Mouse (Mus musculus) brain, embryonic 14.5 days (tissue): Measurements from ENCODE around the gene Mprip. TPM values are rescaled to one million over a fixed set of nuclear protein-coding genes. Genes with fewer than 3 reads are reported as not detected.
"Not testable (repeated sequence)": the region's sequence is repeated elsewhere in the genome, so short reads cannot be mapped to it uniquely, and the experiment has no call there.

Source experiments
- DNase-seq: peaks from one replicate; pipeline ENCODE4 v3.0.0-alpha.2; 2011; ENCODE audit warnings: low read depth
- CTCF ChIP-seq: fragments of 200-500 bp; IDR thresholded peaks from 2 replicates; pipeline ENCODE4 v1.5.1; 2012; ENCODE audit warnings: inconsistent platforms, mild to moderate bottlenecking, moderate library complexity, borderline replicate concordance; ENCODE audit not compliant: insufficient read depth, insufficient read length; ENCODE audit errors: extremely low read depth
- POLR2A ChIP-seq: fragments of 200-500 bp; IDR thresholded peaks from 2 replicates; pipeline ENCODE4 v1.6.1; 2012; ENCODE audit warnings: mild to moderate bottlenecking, inconsistent platforms, borderline replicate concordance; ENCODE audit not compliant: poor library complexity, insufficient read depth, insufficient read length, severe bottlenecking; ENCODE audit errors: extremely low read depth
- polyA plus RNA-seq: library from polyadenylated mRNA; depleted of rRNA; stranded (reverse); fragments of >200 nt; gene quantifications from 2 replicates; pipeline ENCODE4 v1.2.3, GENCODE M21; 2012

Gene Mprip
- polyA plus RNA-seq, 1 experiment = 146 TPM

DNA sequence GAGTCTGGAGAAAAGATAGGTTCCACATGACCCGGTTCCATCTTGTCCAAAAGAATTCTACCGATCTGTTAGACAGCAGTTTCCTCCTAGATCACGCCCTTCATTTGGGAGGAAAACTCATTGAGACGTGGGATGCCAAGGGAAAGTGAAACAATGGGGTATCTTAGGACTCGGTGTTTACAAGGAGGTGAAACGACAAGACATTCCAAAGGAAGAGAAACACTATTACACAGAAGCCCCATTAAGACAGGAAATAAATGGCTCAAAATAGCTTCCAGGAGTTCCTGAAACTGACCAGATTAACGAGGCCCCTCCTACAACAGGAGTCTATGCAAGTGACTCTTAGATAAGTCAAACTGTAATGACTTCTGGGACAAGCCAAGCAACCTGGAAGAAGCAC lies 5.1 kb upstream of the Mprip start:
- TF ChIP-seq CTCF (no peak), POLR2A (no peak)
- no peak for DNase-seq

DNA sequence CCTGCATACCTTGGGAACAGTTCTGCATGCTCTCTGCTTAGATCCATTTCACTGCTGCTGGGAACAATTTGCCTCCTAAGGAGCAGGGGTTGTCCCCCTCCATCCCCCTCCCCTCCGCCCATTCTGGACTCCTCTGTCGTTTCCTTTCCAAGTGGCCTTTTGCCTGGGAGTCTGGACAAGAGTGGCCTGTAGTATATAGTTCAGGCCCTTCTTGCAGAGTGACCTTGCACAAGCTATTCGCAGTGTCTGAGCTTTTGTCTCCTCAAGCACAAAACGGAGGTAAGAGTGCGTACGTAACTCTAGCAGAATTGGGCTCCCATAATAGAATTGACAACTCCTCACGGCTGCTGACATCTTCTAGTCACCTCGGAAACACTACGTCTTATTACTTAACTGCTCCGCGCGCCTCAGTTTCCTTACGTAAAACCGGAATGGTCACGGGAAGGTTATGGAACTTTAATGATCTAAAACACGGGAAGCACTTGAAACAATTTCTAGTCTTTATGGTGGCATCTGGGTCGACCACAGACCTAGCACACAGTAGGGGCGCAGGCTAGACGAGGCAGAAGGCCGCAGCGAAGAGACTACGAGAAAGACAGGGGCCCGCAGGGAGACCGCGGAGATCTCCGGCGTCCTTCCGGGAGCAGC lies 620 bp downstream of the Mprip start:
- TF ChIP-seq CTCF (no peak), POLR2A (peak; percentile 73; the same call in 1 of the 2 replicates)
- no peak for DNase-seq

- TF ChIP-seq POLR2A = no peak; the same call in 1 of the 2 replicates
- no peak for TF ChIP-seq CTCF
- DNase-seq = peak; percentile 99
Observed at GRCm38 (mm10) chr11:59662249-59662788, 1.2 kb downstream of the Mprip start.

- DNase-seq = peak; percentile 39
- TF ChIP-seq CTCF (no peak), POLR2A (no peak)
Observed at GRCm38 (mm10) chr11:59662877-59663775, 2.0 kb downstream of the Mprip start.

GRCm38 (mm10) chr11:59663776-59664320 lies 2.7 kb downstream of the Mprip start:
- TF ChIP-seq CTCF = no peak
- TF ChIP-seq POLR2A = no peak
- no peak for DNase-seq

- TF ChIP-seq POLR2A = no peak
- no peak for TF ChIP-seq CTCF
- peak; percentile 52 for DNase-seq
Observed at GRCm38 (mm10) chr11:59664818-59665217, 3.7 kb downstream of the Mprip start.

DNA sequence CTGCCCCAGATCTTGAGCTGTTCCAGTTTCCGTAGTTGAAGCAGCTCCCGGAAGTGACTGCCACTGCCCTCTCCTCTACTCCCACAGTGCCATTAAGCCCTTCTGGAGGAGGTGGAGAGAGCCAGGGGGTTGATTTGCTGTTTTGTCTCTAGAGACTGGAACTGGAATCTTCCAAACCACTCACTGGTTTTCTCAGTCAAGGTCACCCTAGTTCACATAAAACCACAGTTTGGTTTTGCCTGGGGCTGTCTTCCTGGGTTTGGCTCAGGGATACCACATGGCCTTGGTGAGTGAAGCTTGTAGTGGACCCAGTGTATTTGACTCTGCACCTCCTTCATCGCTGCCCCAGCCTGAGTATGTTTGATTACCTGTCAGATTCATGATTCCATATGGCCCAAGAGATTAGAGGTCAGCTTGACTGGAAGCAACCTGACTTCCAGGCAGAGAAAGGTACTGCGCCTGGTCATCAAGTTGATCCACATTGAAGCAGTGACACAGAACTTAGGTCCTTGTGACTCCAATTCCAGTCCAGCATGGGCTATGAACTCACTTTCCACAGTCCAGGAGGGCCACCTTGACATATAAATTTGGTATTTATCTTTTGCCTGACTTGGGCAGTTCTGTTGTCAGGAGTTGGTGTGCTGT lies 10.1 kb downstream of the Mprip start:
- DNase-seq = no peak
- no peak for TF ChIP-seq CTCF
- no peak for TF ChIP-seq POLR2A

DNA sequence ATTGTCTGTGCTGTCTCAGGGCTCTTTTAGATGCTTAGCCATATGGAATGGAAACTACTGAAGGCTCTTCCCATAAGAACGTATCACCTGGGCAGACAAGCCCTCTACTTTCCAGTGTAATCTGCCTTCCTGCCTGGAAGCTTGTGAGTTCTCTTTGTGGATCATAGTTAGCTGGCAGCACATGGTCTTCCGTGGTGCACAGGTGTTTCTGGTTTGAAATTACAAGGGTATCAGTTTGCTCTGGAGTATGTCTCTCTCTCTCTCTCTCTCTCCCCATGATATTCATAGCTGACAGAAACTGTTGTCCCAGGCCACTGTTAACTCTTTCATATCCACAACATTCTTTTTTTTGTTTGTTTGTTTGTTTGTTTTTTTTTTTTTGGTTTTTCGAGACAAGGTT lies 12.9 kb downstream of the Mprip start:
- no peak for DNase-seq
- TF ChIP-seq CTCF (no peak), POLR2A (no peak)

GRCm38 (mm10) chr11:59674746-59675145 lies 13.6 kb downstream of the Mprip start:
- DNase-seq = not testable (repeated sequence)

GRCm38 (mm10) chr11:59677767-59678166 lies 16.7 kb downstream of the Mprip start:
- DNase-seq = no peak
- TF ChIP-seq POLR2A (no peak), CTCF (no peak)

GRCm38 (mm10) chr11:59678693-59679092 lies 17.6 kb downstream of the Mprip start:
- TF ChIP-seq POLR2A (no peak), CTCF (no peak)
- no peak for DNase-seq

GRCm38 (mm10) chr11:59680111-59680510 lies 19.0 kb downstream of the Mprip start:
- no peak for TF ChIP-seq CTCF
- no peak for TF ChIP-seq POLR2A
- no peak for DNase-seq

DNA sequence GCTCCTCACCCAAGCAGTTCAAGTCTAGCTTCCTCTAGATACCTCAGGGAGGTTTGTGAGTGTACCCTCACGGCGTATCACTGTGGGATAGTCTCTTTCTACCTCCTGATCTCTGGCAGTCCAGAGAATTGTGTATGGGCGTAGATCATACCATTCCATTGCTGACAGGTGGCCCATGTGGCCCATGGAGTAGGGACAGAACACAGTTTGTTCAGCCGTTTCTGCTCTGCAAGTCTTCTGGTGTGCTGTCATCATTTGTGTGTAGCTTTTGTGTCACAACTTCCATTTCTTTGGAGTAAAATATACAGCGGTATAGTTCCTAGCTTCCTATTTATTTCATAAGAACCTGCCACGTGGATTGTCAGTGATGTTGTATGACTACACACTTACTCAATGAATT lies 23.9 kb downstream of the Mprip start:
- TF ChIP-seq POLR2A (no peak), CTCF (no peak)
- DNase-seq = no peak
